Mouse (Mus musculus): ENCODE measurements around the gene Tspan32. TPM values are rescaled to one million over a fixed set of nuclear protein-coding genes. Genes with fewer than 3 reads are reported as not detected.

The Tspan32 gene
- polyA plus RNA-seq, 1 experiment = 0.25 TPM

DNA sequence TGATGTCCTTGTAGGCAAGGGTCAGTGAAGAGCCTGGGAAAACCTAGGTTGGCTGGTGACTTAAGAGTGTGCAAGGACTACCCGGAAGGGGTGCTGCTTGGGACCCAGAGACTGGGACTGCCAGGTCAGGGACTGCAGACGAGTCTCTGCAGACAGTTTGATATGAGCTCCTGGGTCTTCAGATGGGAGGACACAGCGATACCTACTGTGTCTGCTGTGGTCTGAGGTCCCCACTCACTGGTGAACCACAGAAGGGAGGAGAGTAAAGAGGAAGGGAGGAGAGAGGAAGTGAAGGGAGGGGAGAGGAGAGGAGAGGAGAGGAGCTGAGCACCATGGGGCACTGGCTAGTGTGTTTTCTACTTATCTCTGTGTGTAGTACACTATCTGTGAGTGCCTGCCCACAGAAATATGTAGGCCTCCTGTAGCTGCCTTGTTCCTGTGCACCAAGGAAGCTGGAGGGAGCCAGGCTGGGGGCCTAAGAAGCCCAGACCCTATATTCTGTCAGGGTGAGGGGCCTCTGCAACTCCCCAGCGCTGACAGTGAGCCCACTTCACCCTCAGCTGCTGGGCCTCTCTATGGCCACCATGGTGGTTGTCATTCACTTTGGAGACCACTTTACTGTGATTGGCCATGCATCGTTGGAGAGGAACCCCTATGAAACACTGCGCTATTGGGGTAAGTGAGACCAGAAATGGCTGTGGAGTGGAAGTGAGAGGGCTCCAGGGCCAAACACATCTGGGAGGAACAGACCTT is 674 bp downstream of the Tspan32 start:
- no peak overlapping the region for H3K4me3 ChIP-seq (replicated peaks; ENCODE audit: insufficient read depth, low read depth, low read length)
- 96% methylated on average over 6 of the region's 6 CpGs for WGBS
- H3K4me1 ChIP-seq (ENCODE audit: control insufficient read depth, insufficient read depth, low read length) = peaks cover 9% of the 10 kb centered on the region; the same call in 1 of the 2 replicates
- H3K27ac ChIP-seq (ENCODE audit: insufficient read depth, low read length) = no peak overlapping the region
- DNase-seq = no peak
- no peaks in the 10 kb centered on the region for H3K27me3 ChIP-seq (ENCODE audit: control insufficient read depth, insufficient read depth, low read length)
- no peak for TF ChIP-seq CTCF (IDR thresholded peaks at IDR 0.05; ENCODE audit: borderline replicate concordance, insufficient read depth, low read depth, low read length)
- TF ChIP-seq POLR2A (IDR thresholded peaks at IDR 0.05; ENCODE audit: borderline replicate concordance, insufficient read depth, low read length) = no peak

DNA sequence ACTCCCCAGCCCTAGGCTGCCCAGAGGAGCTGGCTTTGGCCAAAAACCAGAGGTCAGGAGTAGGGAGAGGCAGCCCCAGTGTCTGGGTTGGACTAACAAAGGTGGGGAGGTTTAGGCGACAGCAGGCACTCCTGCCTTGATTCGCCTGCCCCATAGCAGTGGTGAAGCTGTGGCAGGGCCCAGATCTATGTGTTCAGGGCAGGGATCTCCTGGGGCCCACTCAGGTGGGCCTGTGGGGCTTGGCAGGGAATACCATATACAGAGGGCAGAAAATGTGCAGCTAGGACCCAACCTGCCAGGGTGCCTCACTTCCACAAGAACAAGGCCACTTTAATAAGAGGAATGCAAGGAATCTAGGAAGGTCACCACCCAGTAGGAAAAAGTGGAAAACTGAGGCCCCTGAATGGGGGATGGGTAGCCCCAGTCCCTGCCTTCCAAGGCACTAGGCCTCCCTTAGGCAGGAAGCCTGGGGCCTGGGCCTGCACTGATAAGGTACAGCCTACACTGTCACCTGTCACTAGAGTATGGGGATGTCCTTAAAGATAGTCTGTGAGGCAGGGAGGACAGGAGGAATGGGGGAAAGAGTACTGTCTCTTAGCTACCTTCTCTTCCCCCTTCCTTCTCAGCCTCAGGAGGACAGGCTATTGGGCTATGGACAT is 1.4 kb downstream of the Tspan32 start:
- Histone ChIP-seq H3K4me3 (replicated peaks; ENCODE audit: insufficient read depth, low read depth, low read length) (no peak overlapping the region), H3K27ac (ENCODE audit: insufficient read depth, low read length) (no peak overlapping the region), H3K27me3 (ENCODE audit: control insufficient read depth, insufficient read depth, low read length) (no peaks in the 10 kb centered on the region), H3K4me1 (ENCODE audit: control insufficient read depth, insufficient read depth, low read length) (peaks cover 9% of the 10 kb centered on the region; the same call in 1 of the 2 replicates)
- no peak for TF ChIP-seq CTCF (IDR thresholded peaks at IDR 0.05; ENCODE audit: borderline replicate concordance, insufficient read depth, low read depth, low read length)
- 98% methylated on average over 2 of the region's 2 CpGs for WGBS
- DNase-seq = no peak

- no peak overlapping the region for H3K4me3 ChIP-seq (replicated peaks; ENCODE audit: insufficient read depth, low read depth, low read length)
- H3K27me3 ChIP-seq (ENCODE audit: control insufficient read depth, insufficient read depth, low read length) = no peaks in the 10 kb centered on the region
- no peak overlapping the region for H3K27ac ChIP-seq (ENCODE audit: insufficient read depth, low read length)
- 95% methylated on average over 8 of the region's 8 CpGs for WGBS
- peaks cover 9% of the 10 kb centered on the region; the same call in 1 of the 2 replicates for H3K4me1 ChIP-seq (ENCODE audit: control insufficient read depth, insufficient read depth, low read length)
- TF ChIP-seq CTCF (IDR thresholded peaks at IDR 0.05; ENCODE audit: borderline replicate concordance, insufficient read depth, low read depth, low read length) (no peak), POLR2A (IDR thresholded peaks at IDR 0.05; ENCODE audit: borderline replicate concordance, insufficient read depth, low read length) (no peak)
- DNase-seq = no peak
Measured at GRCm38 (mm10) chr7:143006756-143007598, 2.1 kb downstream of the Tspan32 start.

GRCm38 (mm10) chr7:143007599-143008369 is 2.9 kb downstream of the Tspan32 start:
- TF ChIP-seq CTCF (IDR thresholded peaks at IDR 0.05; ENCODE audit: borderline replicate concordance, insufficient read depth, low read depth, low read length) (peak; percentile 95), POLR2A (IDR thresholded peaks at IDR 0.05; ENCODE audit: borderline replicate concordance, insufficient read depth, low read length) (no peak)
- WGBS = 38% methylated on average over 17 of the region's 17 CpGs
- Histone ChIP-seq H3K27ac (ENCODE audit: insufficient read depth, low read length) (0 out of 2 replicates have a peak overlapping the region, but pooled peaks have one; percentile 4), H3K27me3 (ENCODE audit: control insufficient read depth, insufficient read depth, low read length) (no peaks in the 10 kb centered on the region), H3K4me3 (replicated peaks; ENCODE audit: insufficient read depth, low read depth, low read length) (no peak overlapping the region), H3K4me1 (ENCODE audit: control insufficient read depth, insufficient read depth, low read length) (peaks cover 13% of the 10 kb centered on the region; the same call in 1 of the 2 replicates)
- DNase-seq = peak; percentile 80 to 90

DNA sequence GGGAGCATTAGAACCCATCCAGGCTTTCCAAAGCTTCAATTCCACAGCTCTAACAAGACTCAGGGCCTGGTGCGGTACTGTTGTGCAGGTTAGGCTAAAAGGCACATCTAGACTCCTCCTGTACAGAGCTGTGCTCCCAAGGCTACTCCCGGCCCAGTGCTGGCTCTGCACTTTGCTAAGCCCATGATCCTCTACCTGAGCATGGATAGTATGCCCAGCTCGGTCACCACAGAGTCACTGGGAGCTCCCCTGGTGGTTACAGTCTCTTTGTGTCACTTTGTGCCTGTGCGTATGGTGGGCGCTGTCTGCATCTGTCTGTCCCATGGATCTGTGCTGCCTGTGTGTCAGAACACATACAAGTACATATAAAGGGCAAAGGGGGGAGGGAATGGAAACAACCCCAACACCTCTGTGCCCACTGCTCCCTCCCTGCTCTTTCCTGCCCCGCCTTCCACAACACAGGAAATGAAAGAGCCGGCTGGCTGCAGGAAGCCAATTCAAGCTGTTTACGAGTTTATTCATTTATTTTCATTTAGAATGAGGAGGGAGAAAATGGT is 3.6 kb downstream of the Tspan32 start:
- no peaks in the 10 kb centered on the region for H3K27me3 ChIP-seq (ENCODE audit: control insufficient read depth, insufficient read depth, low read length)
- H3K27ac ChIP-seq (ENCODE audit: insufficient read depth, low read length) = 0 out of 2 replicates have a peak overlapping the region, but pooled peaks have one; percentile 4
- H3K4me1 ChIP-seq (ENCODE audit: control insufficient read depth, insufficient read depth, low read length) = peaks cover 16% of the 10 kb centered on the region; the same call in 1 of the 2 replicates
- DNase-seq = no peak
- WGBS = 77% methylated on average over 8 of the region's 8 CpGs
- TF ChIP-seq POLR2A (IDR thresholded peaks at IDR 0.05; ENCODE audit: borderline replicate concordance, insufficient read depth, low read length) (no peak), CTCF (IDR thresholded peaks at IDR 0.05; ENCODE audit: borderline replicate concordance, insufficient read depth, low read depth, low read length) (no peak)
- no peak overlapping the region for H3K4me3 ChIP-seq (replicated peaks; ENCODE audit: insufficient read depth, low read depth, low read length)

GRCm38 (mm10) chr7:143008996-143009665 is 4.3 kb downstream of the Tspan32 start:
- no peak for TF ChIP-seq CTCF (IDR thresholded peaks at IDR 0.05; ENCODE audit: borderline replicate concordance, insufficient read depth, low read depth, low read length)
- no peak for TF ChIP-seq POLR2A (IDR thresholded peaks at IDR 0.05; ENCODE audit: borderline replicate concordance, insufficient read depth, low read length)
- 60% methylated on average over 4 of the region's 4 CpGs for WGBS
- Histone ChIP-seq H3K4me3 (replicated peaks; ENCODE audit: insufficient read depth, low read depth, low read length) (no peak overlapping the region), H3K27me3 (ENCODE audit: control insufficient read depth, insufficient read depth, low read length) (no peaks in the 10 kb centered on the region), H3K4me1 (ENCODE audit: control insufficient read depth, insufficient read depth, low read length) (peaks cover 23% of the 10 kb centered on the region), H3K27ac (ENCODE audit: insufficient read depth, low read length) (no peak overlapping the region)
- no peak for DNase-seq
